Mouse (Mus musculus) cerebral cortex, adult 2 months (tissue): ENCODE data around the gene Yod1.

ENCODE experiments used
- WGBS: fragments of 180-500 bp; shearing (Covaris S2); methylation state at CpG from one replicate; pipeline ENCODE4 v1.1.7; 2018; 5-methylcytosine and 5-hydroxymethylcytosine counted together

The Yod1 gene

DNA sequence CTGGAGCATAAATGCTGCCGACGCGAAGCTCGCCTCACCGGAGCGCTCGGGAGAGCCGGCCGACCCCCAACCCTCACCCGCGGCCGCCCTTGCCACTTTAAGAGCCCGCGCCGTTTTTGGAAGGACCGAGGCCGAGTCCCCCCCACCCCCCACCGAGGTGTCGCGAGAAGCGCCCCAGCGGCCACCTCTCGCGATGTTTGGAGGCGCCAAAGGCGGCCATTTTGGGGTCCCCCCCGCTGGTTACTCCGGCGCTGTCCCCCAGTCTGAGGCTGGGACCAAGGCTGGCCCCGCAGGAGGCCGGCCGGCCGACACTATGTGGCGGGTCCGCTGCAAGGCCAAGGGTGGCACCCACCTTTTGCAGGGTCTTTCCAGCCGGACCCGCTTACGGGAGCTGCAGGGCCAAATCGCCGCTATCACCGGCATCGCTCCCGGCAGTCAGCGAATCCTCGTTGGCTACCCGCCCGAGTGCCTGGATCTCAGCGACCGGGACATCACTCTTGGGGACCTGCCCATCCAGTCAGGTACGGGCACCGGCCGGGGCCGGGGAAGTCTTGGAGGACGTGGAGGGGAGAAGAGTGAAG, at the start of gene Yod1:
Yod1 (plus strand) TSS at position 37 of the 581 bp plus-strand sequence.
- WGBS = under 1% methylated on average over 54 of the region's 54 CpGs

DNA sequence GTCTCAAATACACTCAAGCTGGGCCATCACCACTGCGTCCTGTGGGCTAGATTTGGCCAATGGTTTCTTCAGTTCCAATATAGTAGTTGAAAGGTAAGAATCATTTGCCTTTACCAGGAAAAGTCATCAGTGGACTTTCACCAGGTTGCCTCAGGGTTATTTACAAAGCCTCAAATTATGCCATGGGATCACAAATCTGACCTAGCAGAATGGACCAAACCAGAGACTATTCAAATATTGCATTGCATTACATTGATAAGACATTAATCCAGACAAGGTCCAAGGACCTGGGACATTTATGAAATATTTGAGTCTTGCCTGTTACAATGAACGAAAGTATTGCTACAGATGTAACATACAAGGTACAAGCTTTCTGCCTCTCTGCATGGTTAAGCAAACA, 38.6 kb upstream of the Yod1 start:
- 94% methylated on average over 2 of the region's 2 CpGs for WGBS

DNA sequence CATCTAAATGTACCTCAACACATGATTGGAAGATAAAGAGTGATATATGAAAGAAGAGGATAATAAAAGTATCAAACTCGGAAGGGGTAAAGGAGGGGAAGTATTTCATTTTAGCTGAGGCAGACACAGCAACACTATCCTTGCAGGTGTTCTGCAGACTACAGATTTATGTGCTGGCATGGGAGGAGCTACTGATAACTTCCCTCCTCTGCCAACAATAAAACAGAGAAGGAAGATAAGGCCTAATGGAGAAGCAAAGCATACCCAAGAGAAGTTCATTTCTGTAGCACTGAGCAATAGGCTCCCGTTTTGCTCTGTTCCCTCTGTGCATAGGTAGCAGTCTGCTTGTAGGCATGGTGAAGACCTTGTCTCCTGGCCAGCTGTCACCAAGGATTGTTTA, 36.1 kb upstream of the Yod1 start:
- 88% methylated on average over 2 of the region's 2 CpGs for WGBS

DNA sequence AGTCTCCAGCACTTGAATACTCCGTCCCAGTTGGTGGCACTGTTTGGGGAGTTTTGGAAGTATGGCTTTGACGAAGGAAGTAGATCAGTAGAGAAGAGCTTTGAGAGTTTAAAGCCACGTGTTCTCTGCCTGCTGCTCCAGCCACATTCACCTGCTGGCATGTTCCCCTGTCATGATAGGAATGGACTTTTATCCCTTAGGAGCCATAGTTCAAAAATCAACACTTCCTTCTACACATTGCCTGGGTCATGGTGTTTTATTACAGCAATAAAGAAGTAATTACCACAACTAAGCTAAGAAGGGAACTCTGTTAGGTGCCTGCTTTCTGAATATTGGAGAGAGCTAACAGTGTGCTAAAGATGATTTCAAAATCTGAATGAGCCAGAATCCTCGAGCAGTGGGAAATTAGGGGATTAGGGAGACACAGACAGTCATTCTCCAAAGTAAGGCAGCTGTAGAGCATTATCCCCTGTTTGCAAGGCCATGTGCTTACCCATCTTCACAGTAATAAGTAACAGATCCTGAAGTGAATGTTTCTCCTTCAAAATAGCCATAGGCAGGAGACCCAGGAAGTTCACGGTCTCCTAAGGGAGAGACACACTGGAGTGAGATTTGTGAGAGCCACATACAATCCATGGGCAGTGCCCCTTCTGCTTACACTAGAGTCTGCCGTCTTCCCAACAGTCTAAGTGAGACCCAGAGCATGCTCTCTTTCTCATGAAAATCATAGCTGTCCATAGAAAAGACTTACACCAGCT, 35.3 kb upstream of the Yod1 start:
- WGBS = 83% methylated on average over 6 of the region's 6 CpGs

DNA sequence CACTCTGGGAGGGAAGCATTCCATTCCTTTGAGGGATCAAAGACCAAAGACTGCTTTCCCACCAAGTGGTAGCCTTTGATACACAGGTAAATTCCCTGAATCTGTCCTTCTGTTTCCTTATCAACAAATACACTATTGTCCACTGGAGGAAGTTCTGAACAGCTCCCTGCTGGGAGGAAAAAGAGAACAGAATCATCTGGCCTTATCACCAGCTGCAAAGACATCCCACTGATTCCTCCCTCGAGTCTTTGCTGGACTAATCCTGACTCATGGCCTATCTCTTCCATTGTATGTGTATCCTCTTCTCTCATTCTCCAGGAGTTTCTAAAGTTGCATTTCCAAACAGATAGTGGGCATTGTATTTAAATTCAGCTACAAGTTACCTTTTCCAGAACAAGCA, 33.2 kb upstream of the Yod1 start:
- WGBS = 51% methylated on average over 1 of the region's 1 CpGs

DNA sequence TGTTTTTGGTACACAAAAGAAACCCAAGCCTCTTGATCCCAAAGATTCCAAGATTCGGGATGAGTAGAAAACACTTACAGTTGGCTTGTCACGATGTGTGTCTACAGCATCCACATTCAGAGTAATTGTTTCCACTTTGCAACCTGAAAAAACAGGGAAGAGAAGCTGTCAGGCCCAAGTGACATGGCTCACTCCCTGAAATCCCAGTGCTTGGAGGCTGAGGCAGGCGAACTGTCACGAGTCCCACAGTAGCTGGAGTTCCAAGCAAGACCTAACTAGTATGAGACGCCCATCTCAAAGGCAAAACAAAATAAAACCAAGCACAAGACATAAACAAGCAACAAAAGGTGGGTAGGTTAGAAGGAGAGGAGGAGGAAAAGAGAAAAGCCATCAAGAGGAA, 18.5 kb upstream of the Yod1 start:
- WGBS = 91% methylated on average over 5 of the region's 5 CpGs

DNA sequence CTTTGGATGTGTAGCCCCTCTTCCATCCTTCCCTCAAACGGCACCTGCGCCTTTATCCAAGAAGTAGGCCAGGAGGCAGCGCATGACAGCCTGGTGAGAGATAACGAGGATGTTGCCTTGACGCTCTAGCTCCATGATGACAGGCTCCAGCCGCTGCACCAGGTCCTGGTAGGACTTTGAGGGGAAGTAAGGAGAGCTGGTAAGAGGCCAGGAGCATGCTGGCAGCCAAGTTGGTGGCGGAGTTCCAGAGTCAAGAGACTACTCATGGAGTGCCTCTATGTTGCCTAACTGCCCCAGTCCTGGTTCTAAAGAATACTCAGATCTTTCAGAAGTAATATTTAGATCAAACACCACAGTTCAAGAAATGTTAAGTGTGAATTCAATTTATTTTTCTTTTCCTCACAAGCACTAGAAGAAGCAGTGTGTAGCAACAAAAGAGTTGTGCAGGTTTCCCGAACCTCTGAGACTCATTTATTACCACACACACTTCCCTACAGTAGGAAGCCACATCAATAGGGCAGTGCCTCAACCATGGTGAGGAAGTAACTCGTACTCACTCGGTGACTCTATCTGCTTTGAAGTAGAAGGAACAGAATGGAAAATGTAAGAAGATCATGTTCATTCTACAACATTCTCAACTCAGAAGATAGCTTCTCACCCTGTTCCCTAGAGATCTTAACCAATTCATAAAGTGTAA, 17.0 kb upstream of the Yod1 start:
- 64% methylated on average over 10 of the region's 10 CpGs for WGBS

DNA sequence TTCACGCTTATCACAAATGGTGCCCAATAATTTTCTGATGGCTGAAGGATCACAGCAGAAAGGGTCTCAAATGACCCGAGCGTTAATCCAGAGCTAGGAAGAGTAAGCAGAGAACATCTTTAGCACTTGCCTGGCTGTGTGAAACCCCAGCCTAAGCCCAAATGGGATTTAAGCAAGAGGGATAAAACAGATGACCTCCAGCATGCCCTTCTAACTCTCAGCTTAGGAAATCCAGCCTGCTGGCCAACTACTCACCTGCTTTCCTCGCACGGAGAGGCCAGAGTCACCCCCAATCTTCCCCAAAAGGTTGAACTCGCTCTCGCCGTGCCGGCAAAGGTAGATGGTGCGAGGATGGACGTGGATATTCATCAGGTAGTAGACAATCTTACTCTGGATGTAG, 15.2 kb upstream of the Yod1 start:
- WGBS = 97% methylated on average over 11 of the region's 11 CpGs

DNA sequence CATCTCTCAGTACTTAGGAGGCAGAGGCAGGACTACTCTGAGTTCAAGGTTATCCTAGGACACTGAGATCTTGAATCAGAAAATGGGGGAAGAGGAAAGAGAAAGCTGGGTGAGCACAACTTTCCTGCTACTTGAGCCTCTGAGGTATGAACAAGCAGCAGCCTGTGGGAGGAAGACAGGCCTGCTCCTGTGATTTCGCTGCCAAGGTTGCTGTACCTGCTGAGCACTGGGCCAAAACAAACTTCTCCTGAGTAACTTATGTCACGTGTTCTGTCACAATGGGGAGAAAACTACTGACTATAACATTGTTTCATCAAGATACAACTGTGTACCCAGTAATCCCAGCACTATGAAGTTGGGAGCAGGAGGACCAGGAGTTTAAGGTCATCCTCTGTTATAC, 13.5 kb upstream of the Yod1 start:
- WGBS = 78% methylated on average over 2 of the region's 2 CpGs

DNA sequence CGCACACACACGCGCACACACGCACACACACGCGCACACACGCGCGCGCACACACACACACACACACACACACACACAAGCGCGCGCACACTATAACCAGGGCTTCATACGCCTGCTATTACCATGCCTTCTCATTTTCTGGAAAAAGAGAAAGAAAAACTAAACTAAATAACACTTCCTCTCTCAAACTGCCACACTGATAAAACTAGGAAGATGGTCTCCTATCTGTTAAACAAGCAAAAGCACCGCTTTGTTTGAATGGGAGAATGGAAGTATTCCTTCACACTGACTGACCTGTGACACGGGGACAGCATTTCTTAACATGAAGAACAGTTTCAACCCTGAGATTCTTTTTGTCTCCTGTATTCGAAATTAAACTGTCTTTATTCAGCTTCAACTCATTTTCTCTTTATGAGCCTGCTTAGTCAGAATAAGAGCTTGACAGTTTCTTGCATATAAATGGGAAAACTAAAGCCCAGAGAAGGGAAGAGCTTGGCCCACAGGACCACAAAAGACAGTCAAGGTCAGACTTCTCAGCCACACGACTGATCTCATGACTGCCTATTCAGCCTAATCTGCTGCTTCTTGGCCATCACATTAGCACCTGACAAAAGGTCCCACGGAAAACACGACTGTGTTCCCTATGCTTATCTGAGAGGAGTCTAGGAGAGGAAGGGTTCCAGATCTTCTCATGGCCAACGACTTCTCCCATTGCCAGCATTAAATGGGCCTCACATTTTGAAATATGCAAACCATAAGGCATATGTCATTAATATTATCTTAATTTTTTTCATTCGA, 6.6 kb upstream of the Yod1 start:
- WGBS = 91% methylated on average over 22 of the region's 22 CpGs

DNA sequence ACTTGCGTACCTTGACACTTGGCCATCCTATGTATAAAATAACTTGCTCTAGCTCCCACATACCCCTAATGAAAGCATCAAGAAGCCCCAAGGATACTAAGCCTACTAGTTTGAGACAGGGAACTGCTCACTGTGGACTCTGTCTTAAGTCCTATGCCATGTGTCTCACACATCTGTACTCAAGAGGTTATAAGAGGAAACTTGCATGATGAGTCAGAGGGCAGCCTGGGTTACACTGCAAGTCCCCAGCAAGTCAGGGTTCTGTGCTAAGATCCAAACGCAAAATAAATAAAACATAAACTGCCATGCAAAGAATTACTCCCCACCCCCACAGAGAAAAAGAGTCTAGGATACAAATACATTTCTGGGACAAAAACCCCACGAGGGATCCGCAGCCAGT, 3.1 kb upstream of the Yod1 start:
- WGBS = 60% methylated on average over 4 of the region's 4 CpGs

DNA sequence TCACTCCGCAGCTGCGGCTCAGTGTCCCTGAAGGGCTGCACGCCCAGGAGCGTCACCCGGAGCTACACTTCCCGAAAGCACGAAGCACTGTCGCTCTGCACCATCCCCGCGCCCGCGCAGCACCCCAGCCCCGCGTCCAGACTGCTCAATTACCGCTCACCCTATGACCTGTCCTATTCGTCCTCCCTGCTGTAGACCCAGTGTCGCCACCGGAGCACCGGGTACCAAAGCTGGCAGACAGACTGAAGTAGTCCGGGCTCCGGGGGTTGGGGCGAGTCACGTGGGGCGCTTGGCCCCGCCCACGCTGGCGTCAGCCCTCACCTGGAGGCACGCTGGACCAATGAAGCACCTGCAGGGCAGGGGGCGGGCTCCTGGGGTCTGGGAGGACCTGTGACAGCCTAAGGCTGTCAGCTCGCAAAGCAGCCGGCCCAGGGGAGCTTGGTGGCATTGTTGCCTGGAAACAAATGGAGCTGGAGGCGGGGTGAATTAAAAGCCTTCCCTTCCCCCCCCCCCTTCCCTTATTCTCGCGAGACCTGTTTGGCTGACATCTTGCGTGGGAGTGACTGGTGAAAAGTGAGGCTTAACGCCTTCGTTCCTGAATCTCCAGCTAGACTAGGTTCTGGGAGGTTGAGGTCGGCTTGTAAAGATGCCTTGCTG, 1.4 kb upstream of the Yod1 start, which contains the start of gene Gm29427:
Gm29427 (minus strand) TSS at position 239 of the 657 bp plus-strand sequence.
- under 1% methylated on average over 38 of the region's 38 CpGs for WGBS

DNA sequence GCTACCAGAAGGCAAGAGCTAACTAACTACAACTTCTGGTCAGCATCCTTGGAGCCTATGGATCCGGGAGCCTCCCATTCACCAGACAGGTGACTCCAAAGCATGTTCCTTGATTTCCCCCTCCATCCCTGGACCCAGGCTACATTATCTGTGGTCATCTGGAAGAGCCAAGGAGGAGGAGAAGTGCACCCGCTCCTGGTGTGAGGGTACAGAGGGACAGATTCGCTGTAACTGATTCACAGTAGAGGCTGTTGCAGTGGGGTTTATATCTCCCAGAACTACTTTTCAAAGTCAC, 962 bp upstream of the Yod1 start:
- WGBS = 0% methylated on average over 3 of the region's 3 CpGs

DNA sequence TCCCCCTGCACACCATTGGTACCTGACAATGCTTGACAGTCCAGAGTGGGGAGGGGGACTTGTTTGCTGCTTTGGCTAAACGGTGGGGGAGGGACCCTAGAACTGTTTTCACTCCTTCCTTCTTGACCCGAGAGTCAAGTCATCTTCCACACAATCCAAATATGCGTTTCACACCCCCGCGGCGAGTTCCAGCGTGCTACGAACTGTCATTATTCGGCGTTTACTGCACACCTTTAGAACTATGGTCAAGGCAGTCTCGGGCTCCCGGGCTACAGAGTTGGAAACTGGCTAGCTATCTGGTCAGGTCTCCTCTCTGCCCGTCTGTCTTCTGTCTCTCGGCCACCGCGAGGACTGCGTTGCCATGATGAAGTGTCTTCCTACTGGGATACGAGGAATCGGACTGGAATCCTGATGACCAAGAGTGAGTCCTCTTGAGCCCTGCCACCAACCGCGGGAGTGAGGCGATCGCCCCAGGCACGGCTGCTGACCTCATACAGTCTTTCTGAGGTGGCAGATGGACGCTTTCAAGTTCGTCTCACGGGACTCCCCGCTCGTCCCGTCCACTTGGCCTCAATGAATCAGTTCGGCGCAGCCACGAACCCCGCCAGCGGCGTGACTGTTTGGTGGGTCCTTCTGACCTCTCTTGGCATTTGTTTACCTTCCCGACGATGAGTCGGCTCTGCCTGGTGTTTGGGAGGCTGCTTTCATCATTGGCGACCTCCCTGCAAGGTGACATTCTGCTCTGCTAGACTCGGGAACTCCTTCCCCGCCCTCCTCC, 425 bp upstream of the Yod1 start:
- WGBS = under 1% methylated on average over 42 of the region's 42 CpGs

DNA sequence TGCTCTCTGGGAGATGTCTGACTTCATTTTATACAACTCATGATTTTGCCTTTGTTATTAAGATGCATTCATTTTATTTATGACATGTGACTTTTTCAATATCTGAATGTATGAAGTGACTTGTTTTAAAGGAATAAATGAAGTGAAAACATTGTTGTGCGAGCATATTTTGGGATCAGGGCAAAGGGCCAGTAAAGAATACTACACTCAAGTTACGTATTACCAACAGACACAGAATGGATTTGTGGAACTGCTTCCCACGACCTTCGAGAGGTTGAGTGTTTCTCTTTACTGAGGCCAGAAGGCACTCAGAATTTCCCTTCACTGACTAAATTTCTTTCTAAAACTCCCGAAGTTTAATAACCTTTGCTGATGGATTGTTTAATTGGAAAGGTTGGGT, 7.1 kb downstream of the Yod1 start:
- 86% methylated on average over 5 of the region's 5 CpGs for WGBS

DNA sequence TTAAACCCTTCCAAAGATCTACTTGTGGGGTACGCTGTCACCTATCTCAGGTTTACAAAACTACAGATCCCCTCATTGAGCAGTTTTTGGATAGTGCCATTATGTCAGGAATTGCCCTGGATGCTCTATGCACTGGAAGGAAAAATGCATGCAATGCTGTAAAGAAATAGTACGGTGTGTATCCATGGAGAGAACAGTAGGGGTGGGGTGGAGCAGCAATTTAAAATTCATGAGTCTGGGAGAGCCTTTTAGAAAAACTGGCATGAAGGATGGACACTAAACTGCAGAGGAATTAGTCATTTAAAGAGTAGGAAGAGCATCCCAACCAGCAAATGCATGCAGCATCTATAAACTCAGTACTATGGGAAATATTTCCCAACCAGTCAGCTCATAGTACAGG, 9.3 kb downstream of the Yod1 start:
- 56% methylated on average over 2 of the region's 2 CpGs for WGBS

DNA sequence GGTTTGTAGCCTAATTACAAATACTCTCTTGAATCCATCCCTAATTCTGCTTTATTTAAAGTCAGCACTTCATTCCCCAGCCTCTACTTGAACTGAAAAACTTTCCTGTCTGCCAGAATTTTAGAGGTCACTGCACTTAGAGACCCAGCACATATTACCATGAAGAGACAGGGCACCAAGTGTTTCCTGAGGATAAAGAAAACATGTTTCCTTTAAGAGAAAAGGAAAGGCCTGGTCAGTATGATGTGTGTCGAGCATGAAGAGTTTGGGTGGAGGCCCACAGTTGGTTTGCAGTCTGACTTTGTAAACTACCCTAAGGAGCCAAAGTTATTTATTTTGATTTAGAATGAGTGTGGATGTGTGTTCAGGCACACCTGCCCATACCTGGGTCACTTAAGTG, 10.9 kb downstream of the Yod1 start:
- WGBS = 67% methylated on average over 1 of the region's 1 CpGs

DNA sequence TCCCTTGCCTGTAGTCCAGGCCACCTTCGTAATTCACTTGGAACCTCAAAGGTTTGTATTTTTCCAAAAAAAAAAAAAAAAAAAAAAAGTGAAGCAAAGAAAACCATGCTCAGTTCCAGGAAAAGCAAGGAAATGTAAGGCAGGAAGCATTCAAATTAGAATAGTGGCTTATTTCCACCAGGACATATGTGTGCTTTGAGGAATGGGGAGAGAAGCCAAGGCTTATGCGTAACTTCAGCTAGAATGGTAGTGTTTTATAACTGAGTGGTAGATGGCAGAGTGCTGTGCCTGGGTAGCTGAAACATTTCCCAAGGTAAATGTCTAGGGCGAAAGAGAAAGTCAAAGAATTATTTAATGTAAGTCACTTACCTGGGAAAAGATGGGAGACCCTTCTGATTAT, 11.6 kb downstream of the Yod1 start:
- 55% methylated on average over 3 of the region's 3 CpGs for WGBS

DNA sequence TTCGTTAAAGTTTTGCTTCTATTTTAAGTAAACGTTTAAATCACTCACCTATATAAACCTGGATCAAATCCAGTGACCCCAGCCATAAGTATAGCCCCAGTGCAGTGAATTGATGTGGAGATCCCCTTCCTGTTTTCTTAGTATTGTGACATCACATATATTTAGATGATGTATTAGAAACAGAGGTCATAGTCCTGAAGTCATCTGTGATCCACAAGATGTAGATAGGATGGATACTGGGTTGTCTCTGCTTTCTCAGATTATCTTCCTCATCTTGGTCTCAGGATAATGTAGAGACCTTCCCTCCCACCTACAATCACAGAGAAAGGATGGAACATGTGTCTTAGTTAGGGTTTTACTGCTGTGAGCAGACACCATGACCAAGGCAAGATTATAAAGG, 12.0 kb downstream of the Yod1 start, which contains the start of gene Pfkfb2:
Pfkfb2 (minus strand) TSS at position 101 of the 400 bp plus-strand sequence.
- 57% methylated on average over 2 of the region's 2 CpGs for WGBS

DNA sequence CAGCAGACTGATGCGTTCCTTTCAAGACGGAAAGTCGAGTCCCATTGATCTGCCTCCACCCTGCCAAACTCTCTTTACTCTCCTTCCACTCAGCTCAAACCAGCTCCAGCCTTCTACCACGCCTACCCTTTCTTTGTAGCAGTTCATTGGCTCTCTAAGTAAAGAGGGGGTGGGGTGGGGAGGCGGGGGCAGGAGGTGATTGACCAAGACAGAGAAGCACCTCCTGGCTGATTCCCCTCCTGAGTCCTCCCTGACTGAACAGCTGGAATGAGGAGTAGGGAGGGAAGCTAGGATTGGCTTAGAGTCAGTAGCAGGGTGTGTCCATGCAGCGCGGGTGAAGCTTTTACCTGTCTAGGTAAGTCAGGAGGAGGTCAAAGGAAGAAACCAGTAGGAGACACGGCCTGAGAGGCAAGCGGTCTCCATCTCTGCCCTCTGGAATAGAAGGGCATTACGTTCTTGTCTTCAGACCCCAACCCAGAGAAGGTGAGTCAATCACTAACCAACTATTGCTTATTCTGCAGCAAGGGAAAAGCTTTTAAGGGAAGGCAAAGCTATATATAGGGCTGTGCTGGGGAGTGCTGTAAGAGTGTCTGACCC, 14.7 kb downstream of the Yod1 start, which contains the start of gene AA986860:
AA986860 (plus strand) TSS at position 236 of the 597 bp plus-strand sequence.
- WGBS = 31% methylated on average over 10 of the region's 10 CpGs
